Mouse (Mus musculus) heart, embryonic 15.5 days (tissue): Measurements from ENCODE around the gene Znhit2. TPM values are rescaled to one million over a fixed set of nuclear protein-coding genes. Genes with fewer than 3 reads are reported as not detected.
A peak's percentile ranks its signal among the peaks of the same experiment; 100 is the strongest.

Source experiments
- ATAC-seq: fragments of 200-750 bp; cut with Nextera tagmentation; replicated peaks from 2 replicates; pipeline ENCODE4 v1.8.0; 2017; ENCODE audit warnings: low read depth, moderate TSS enrichment; ENCODE audit not compliant: insufficient number of reproducible peaks, insufficient read depth, low FRiP score
- H3K27ac ChIP-seq: fragments of 300-500 bp; sonication (generic); 2 replicates; pipeline ENCODE4 v1.5.1; 2015; ENCODE audit warnings: mild to moderate bottlenecking, inconsistent platforms
- H3K27me3 ChIP-seq: fragments of 300-500 bp; sonication (generic); 2 replicates; pipeline ENCODE4 v1.6.1; 2015; ENCODE audit warnings: inconsistent platforms
- H3K36me3 ChIP-seq: fragments of 300-500 bp; sonication (generic); 2 replicates; pipeline ENCODE4 v1.6.1; 2015; ENCODE audit warnings: mild to moderate bottlenecking, inconsistent platforms
- H3K4me1 ChIP-seq: fragments of 300-500 bp; sonication (generic); replicated peaks from 2 replicates; pipeline ENCODE4 v1.6.1; 2015; ENCODE audit warnings: inconsistent platforms
- H3K4me2 ChIP-seq: fragments of 300-500 bp; sonication (generic); 2 replicates; pipeline ENCODE4 v1.6.1; 2015; ENCODE audit warnings: inconsistent platforms, mild to moderate bottlenecking, moderate library complexity
- H3K4me3 ChIP-seq: fragments of 300-500 bp; sonication (generic); 2 replicates; pipeline ENCODE4 v1.5.1; 2015; ENCODE audit warnings: mild to moderate bottlenecking, inconsistent platforms
- H3K9ac ChIP-seq: fragments of 300-500 bp; sonication (generic); 2 replicates; pipeline ENCODE4 v1.6.1; 2015; ENCODE audit warnings: mild to moderate bottlenecking, inconsistent platforms
- H3K9me3 ChIP-seq: fragments of 300-500 bp; sonication (generic); replicated peaks from 2 replicates; pipeline ENCODE4 v1.6.1; 2016; ENCODE audit warnings: inconsistent platforms
- WGBS: fragments of 180-500 bp; shearing (Covaris S2); methylation state at CpG from one replicate; pipeline ENCODE4 v1.1.7; 2015; ENCODE audit warnings: mixed read lengths; 5-methylcytosine and 5-hydroxymethylcytosine counted together
- microRNA-seq: library from miRNA; unstranded; fragments of <30 nt; microRNA quantifications from one replicate; pipeline ENCODE4, GENCODE M21; 2016
- polyA plus RNA-seq: library from polyadenylated mRNA; unstranded; fragments of >200 nt; fragmentation: Nextera tagmentation; extraction: Ambion mirVana; gene quantifications from 2 replicates; pipeline ENCODE4 v1.2.1, GENCODE M21; 2015

Znhit2 gene
- polyA plus RNA-seq, 1 experiment from 2014 or later = 19.3 TPM

GRCm38 (mm10) chr19:6104476-6104875 lies 43.5 kb downstream of the Znhit2 start:
- Histone ChIP-seq H3K4me2 (no peak overlapping the region), H3K27ac (no peak overlapping the region), H3K36me3 (no peaks in the 10 kb centered on the region), H3K4me1 (no peaks in the 10 kb centered on the region), H3K9ac (no peak overlapping the region), H3K27me3 (no peaks in the 10 kb centered on the region), H3K9me3 (no peaks in the 10 kb centered on the region), H3K4me3 (no peak overlapping the region)
- ATAC-seq = no peak
- WGBS = 52% methylated on average over 4 of the region's 4 CpGs

- no peak for ATAC-seq
- H3K4me2 ChIP-seq = no peak within 1 kb of the TSS
- no peaks in the 10 kb centered on the region for H3K4me1 ChIP-seq
- 86% methylated on average over 7 of the region's 7 CpGs for WGBS
- no peak within 1 kb of the TSS for H3K9ac ChIP-seq
- H3K36me3 ChIP-seq = no peaks in the 10 kb centered on the region
- H3K9me3 ChIP-seq = no peaks in the 10 kb centered on the region
- no peak within 1 kb of the TSS for H3K27ac ChIP-seq
- H3K4me3 ChIP-seq = no peak within 1 kb of the TSS
- no peaks in the 10 kb centered on the region for H3K27me3 ChIP-seq
Measured at GRCm38 (mm10) chr19:6105586-6105985, 44.6 kb downstream of the Znhit2 start, which contains the start of gene Naaladl1. Naaladl1 (plus strand) TSS chr19:6105782.

Small RNA genes within 50 kb of the gene (microRNA-seq; reads per million reads assigned to microRNA genes)
- gene Mir6988 = 2.3 reads per million, percentile 3 among the genes with 10 or more reads in this experiment

Other genes with a start within 250 kb of the Znhit2 start
- 25.1 and 35.1 TPM in 2 replicates for gene Frmd8, start 185.9 kb upstream of the Znhit2 start, polyA plus RNA-seq
- gene Slc25a45, start 183.4 kb upstream of the Znhit2 start, polyA plus RNA-seq = 3.2 and 4.2 TPM in 2 replicates
- 1.2 and 2.0 TPM in 2 replicates for gene Tigd3, start 167.0 kb upstream of the Znhit2 start, polyA plus RNA-seq
- gene Dpf2, start 148.2 kb upstream of the Znhit2 start, polyA plus RNA-seq = 81.9 and 106 TPM in 2 replicates
- gene Cdc42ep2, start 136.4 kb upstream of the Znhit2 start, polyA plus RNA-seq = 10.4 and 13.0 TPM in 2 replicates
- gene Pola2, start 97.0 kb upstream of the Znhit2 start, polyA plus RNA-seq = 35.8 and 48.9 TPM in 2 replicates
- not detected in 2 replicates for gene Slc22a20, start 75.0 kb upstream of the Znhit2 start, polyA plus RNA-seq
- 6.6 and 10.0 TPM in 2 replicates for gene Capn1, start 45.3 kb upstream of the Znhit2 start, polyA plus RNA-seq
- gene Syvn1, start 14.6 kb upstream of the Znhit2 start, polyA plus RNA-seq = 14.5 and 19.2 TPM in 2 replicates
- gene Mrpl49, start 3.4 kb upstream of the Znhit2 start, polyA plus RNA-seq = 54.5 and 55.3 TPM in 2 replicates
- 434 and 453 TPM in 2 replicates for gene Fau, start 3.3 kb upstream of the Znhit2 start, polyA plus RNA-seq
- gene Tm7sf2, start 7.2 kb downstream of the Znhit2 start, polyA plus RNA-seq = 5.4 and 11.3 TPM in 2 replicates
- 35.6 and 51.9 TPM in 2 replicates for gene Vps51, start 16.0 kb downstream of the Znhit2 start, polyA plus RNA-seq
- not detected in 2 replicates for gene Tmem262, start 18.8 kb downstream of the Znhit2 start, polyA plus RNA-seq
- 0.48 and 1.3 TPM in 2 replicates for gene Gm28374, start 21.1 kb downstream of the Znhit2 start, polyA plus RNA-seq
- 39.1 and 53.1 TPM in 2 replicates for gene Zfpl1, start 23.8 kb downstream of the Znhit2 start, polyA plus RNA-seq
- gene Cdca5, start 23.8 kb downstream of the Znhit2 start, polyA plus RNA-seq = 19.6 and 27.2 TPM in 2 replicates
- 0.20 and 0.38 TPM in 2 replicates for gene AC131692.1, start 33.2 kb downstream of the Znhit2 start, polyA plus RNA-seq
- gene Naaladl1, start 44.6 kb downstream of the Znhit2 start, polyA plus RNA-seq = 0.21 and 0.36 TPM in 2 replicates
- 28.1 and 38.1 TPM in 2 replicates for gene Sac3d1, start 57.5 kb downstream of the Znhit2 start, polyA plus RNA-seq
- gene Snx15, start 67.1 kb downstream of the Znhit2 start, polyA plus RNA-seq = 19.8 and 25.9 TPM in 2 replicates
- gene Batf2, start 79.8 kb downstream of the Znhit2 start, polyA plus RNA-seq = 0.23 TPM in 1 of 2 replicates, not detected in the other
- 74.7 and 81.8 TPM in 2 replicates for gene Arl2, start 80.4 kb downstream of the Znhit2 start, polyA plus RNA-seq
- gene Majin, start 123.2 kb downstream of the Znhit2 start, polyA plus RNA-seq = not detected in 2 replicates
- gene Gpha2, start 165.2 kb downstream of the Znhit2 start, polyA plus RNA-seq = 0.57 TPM in 1 of 2 replicates, not detected in the other
- 21.4 and 28.1 TPM in 2 replicates for gene Ppp2r5b, start 174.7 kb downstream of the Znhit2 start, polyA plus RNA-seq
- gene Atg2a, start 180.5 kb downstream of the Znhit2 start, polyA plus RNA-seq = 6.7 and 10.0 TPM in 2 replicates
- 54.1 and 66.8 TPM in 2 replicates for gene Ehd1, start 215.5 kb downstream of the Znhit2 start, polyA plus RNA-seq
- gene Cdc42bpg, start 245.3 kb downstream of the Znhit2 start, polyA plus RNA-seq = 0.30 and 0.60 TPM in 2 replicates